Mouse (Mus musculus): Measurements from ENCODE around the gene Rhbdl1.

Gene Rhbdl1

DNA sequence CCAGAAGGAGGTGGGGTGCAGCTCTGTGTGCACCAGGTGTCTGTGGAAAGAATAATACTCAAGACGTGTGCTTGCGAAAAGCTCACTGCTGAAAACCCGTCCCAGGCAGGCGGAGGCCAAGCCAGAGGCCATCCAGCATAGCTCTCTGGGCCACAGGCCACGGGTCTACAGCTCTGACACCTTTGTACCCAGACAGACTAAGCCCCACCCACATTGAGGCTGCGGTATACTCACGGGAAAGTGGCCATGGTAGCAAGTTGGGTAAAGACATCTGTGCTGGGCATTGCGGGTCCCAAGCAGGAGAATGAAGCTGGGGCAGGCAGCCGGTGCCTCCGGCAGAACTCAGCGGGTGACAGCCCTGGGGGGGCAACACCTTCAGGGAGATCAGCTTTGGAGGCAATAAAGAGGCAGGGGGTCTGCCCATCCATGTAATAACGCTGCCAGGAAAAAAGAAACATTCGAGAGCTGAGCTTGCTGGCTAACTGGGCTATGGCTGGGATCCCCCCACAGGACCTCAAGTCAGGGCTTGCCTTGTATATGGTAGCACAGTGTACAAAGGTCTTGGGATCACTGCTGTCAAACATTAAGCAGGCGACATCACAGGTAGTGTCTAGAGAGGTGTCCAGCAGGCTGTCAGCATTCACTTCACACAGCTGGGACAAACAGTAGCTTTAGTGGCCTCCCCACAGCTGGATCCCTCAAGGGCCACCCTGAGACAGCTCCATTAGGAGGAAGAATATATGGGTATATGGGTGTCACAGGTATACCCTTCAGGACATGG, 2.5 kb upstream of the Rhbdl1 start:
- in situ Hi-C loops (cut with MseI, MboI) = no loop called here

DNA sequence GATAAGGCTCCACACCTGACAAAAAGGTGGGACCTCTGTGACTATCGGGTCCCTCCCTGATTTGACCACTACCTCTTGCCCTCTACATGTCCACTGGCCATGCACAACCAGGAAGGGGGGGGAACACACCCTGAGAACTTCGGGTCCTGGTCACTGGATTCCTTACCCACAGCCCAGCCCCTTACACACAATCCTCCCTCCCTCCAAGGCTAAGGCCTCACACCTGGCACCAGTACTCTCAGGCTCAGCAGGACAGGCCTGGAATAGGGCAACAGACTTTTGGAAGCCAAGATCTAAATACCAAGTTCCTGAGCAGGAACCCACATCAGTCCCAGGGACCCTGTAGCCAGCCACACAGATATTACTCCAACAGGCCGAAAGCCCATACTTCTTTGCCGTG, 1.8 kb upstream of the Rhbdl1 start:
- in situ Hi-C loops (cut with MseI, MboI) = no loop called here

DNA sequence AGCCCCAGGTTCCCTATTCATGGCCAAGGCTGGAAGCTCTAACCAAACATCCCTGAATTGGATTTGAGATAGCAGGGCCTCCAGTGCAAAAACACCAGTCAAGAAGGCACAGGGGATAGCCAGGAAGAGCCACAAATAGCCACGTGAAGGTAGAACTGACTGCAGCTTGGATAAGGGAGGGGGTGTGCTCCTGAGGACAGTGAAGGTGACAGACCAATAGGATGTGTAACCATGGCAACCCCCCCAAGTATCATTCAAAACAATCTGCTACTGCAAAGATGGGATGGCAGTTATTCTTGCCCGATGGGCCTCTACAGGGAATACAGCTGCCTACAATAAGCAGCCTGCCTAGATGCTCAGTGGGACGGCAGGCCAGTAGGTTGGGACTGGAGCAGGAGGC, 438 bp upstream of the Rhbdl1 start:
- in situ Hi-C loops (cut with MseI, MboI) = no loop called here

DNA sequence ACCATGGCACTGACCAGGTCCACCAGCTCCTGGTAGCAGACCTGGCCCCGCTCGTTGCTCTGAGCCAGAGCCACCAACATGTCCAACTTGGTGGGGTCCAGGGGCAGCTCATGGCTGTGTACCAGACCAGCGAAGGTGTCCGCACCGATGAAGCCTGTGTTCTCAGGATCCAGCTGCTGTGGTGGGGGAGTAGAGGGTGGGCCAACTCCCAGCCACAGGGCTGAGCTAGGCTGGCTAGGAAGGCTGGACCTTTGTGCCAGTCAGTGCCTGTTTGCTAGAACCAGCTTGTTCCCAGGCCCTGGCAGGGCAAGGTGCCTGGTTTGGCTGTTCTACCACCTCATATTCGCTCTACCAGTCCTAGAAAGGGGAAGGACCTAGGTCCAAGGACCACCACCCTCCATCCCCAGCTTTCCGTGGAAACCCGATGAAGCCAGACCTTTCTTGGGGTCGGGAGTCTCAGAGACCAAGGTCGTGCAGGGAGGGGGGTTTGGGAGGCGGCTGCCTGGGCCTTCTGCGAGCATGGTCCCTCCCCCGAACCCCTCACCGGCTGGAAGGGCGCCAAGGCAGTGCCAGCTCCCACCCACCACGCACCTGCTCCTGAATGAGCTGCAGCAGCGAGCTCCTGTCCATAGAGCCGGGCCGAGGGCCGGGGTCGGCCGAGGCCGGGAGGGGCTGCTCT, 559 bp downstream of the Rhbdl1 start:
- in situ Hi-C loops (cut with MseI, MboI) = no loop called here

DNA sequence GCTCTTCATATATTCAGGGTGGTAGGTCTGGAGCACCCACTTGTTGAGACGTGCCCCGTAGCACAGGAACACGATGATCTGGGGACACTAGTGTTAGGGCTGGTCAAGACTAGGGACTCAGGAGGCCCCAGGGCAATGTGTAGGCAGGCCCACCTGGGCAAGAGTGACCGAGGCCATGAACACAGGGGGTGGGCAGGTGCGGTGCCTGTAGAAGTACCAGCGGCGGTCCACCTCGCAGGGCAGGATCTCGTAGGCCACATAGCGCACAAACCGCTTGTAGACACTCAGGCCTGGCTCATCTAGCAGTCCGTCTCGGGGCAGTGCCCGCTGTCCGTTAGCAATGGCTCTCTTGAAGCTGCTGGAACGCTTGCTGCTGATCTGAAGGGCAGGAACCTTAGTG, 1.3 kb downstream of the Rhbdl1 start:
- in situ Hi-C loops (cut with MseI, MboI) = no loop called here

DNA sequence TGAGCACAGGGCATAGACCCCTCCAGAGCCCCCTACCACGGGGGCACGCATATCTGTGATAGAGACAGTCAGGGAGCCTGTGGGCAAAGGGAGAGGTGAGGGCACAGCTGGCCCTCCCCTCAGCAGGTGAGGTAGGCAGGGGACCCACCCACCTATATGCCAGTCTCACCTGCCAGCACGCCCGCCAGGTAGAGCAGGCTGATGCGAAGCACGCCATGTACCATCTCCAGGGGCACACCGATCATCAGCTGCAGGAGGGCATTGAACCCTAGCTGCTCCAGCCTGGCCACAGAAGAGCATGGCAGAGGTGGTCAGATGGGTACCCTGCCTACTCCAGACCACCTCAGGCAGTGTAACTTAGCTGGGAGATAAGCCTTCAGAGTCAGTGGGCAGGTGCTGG, 1.8 kb downstream of the Rhbdl1 start:
- in situ Hi-C loops (cut with MseI, MboI) = no loop called here

DNA sequence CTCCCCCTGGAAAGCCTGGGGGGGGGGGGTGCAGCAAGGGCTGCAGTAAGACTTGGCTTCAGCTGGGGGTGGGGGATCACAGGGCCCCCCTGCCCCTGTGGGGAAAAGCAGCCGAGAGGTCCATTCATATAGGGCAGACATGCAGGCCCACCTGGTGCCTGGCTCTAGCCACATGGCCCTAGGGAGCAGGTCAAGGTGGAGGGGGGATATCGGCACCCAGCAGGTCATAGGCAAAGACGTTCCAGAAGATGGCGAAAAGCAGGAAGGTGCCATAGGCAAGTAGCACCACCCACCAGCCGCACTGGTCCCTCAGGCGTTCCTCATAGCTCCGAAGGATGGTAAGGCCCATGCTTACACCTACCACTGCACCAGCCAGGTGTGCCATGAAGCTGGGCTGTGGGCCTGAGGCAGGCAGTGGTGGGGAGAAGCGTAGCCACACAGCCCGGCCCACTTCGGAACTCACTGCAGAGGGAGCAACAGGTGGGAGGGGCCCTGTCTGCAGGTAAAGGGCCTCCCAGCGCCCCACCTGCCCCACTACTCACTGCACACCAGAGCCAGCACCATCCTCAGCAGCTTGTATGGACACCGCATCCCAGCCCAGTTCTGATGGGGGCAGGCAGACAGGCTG, 2.4 kb downstream of the Rhbdl1 start:
- in situ Hi-C loops (cut with MseI, MboI) = no loop called here

DNA sequence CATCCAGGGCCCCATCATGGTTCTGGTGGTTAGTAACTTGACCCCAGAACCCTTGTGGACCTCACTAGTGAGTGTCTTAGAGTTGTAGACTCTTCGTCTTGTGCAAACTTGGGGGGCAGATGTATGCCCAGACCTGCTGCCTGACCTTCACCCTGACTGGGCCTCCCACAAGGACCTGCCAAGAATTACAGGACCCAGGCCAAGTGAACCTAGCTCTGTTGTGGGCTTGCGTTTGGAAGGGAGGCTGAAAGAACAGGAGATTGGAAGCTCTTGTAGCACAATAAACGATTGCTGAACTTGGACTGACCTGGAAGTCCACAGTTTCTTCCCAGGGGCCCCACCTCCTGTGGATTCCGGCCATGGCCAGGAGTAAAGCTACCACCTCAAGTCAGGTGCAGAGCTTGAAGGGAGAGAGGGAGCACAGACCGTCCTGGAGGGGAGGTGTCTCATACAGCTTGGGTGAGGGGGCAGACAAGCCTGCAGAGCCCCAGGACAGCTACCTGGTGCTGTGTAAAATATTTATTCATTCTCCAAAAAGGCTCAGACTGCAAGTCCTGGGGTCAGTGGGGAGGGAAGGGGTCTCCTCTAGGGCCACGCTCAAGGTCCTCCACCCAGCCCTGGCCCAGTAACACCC, 3.0 kb downstream of the Rhbdl1 start:
- in situ Hi-C loops (cut with MseI, MboI) = no loop called here

DNA sequence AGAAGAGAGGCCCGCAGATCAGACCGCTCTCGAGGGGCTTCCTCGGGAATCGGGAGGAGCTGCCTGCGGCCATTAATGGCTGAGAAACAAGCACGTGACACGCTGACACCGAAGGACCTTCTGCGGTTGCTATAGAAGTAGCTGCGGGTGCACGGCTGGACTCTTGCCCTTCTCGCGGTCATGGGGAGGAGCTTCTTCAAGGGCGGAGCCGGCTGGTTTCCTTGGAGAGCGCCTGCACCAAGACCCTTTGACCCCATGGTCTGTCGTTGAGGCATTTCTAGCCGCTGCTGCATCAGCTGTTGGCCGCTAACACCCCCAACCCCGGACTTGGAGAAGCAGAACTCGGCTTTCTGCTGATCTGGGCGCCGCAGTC, 3.8 kb downstream of the Rhbdl1 start, which contains the start of gene Stub1:
Gene Stub1 (minus strand): TSS at position 114 of the 373 bp plus-strand sequence.
- in situ Hi-C loops (cut with MseI, MboI) = no loop called here

DNA sequence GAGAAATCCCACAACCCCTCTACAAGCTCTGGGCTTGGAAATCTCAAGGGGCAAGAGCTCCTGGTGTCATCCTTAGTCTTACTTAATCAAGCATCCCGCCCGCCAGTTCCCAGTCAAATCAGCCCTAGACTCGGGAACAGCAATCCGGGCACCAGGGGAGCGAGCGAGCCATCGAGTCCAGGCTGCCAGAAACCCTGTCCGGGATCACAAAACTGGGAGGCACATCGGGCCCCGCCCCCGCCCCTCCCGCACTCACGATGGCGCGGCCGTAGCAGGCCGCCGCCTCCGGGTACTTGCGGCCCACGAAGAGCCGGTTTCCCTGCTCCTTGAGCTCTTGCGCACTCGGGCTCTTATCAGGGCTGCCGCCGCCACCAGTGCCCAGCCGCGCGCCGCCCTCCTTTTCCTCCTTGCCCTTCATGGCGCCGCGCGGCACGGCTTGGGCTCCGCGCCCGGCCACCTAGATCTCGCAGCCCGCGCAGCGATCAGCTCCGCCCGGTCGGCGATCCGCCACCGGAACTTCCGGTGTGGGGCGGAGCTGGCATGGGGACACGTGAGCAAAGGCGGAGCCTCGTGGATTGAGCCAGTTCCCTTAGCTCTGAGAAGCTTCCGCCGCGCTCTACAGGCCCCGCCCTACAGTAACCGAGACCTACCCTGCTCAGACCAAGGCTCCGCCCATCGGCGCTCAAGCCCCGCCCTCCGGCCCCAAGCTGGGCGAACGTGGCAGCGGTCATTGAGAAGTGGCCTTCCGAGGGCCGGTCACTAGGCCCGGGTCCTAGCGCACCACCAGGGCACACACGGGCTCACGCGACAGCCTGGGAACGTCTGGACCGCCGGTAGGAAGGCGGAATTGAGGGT, 4.4 kb downstream of the Rhbdl1 start:
- in situ Hi-C loops (cut with MseI, MboI) = no loop called here

DNA sequence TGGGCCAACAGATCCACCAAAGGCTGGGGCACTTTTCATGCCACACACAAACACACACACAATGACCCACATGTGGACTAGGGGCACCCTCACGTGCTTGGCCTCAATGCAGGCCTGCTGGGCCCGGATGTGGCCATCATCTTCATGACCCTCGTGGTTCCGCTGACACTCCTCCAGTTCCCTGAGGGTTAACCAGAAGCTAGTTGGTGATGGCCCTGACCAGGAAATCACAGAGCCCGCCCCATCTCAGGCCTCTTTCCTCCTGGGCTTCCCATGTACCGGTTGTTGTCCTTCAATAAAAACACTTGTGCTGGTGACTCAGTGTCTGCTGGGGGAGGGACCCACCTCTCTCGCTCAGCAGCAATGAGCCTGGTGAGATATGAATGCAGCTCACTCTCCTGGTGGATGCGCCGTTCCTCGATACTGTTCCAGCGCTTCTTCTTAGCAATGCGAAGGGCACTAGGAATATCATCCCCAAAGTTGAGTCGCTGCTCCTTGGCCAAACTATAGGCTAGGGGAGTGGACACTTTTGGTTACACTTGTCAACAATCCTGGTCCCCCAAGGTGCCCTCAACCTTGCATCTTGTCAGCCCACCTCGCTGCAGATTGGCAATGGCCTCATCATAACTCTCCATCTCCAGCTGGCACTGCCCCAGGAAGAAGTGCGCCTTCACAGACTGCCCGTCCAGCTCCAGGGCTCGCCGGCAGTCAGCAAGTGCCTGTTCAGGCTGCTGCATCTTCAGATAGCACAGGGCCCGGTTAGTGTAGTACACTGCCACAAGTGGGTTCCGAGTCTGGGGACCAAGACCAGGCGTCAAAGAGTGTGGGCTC, 5.4 kb downstream of the Rhbdl1 start:
- in situ Hi-C loops (cut with MseI, MboI) = no loop called here

DNA sequence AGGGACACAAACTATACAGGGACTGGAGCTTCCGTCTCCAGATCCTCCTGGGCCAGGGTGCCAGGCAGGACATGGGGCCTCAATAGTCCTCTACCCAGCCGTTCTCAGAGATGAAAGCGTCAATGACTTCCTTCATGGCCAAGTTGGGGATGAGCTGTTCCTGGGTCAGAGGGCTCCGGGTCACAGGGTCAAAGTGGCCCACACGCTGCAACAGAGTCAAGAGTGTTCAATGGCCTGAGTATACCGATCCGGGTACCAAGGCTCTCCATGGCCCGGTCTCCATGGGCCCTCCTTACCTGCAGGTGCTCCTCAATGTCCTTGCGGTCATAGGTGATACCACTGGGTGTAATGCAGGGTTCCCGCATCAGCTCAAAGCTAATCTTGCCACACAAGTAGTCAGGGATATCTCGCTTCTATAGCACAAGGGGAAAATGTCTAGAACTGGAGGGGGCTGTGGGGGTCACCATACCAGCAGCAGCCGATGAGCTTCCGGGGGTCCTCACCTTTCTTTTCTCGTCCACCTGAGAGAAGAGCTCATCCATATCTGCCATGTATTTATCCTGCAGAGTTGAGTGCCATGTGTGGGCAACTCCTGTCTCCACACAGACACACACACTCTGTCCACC, 6.2 kb downstream of the Rhbdl1 start:
- in situ Hi-C loops (cut with MseI, MboI) = no loop called here

DNA sequence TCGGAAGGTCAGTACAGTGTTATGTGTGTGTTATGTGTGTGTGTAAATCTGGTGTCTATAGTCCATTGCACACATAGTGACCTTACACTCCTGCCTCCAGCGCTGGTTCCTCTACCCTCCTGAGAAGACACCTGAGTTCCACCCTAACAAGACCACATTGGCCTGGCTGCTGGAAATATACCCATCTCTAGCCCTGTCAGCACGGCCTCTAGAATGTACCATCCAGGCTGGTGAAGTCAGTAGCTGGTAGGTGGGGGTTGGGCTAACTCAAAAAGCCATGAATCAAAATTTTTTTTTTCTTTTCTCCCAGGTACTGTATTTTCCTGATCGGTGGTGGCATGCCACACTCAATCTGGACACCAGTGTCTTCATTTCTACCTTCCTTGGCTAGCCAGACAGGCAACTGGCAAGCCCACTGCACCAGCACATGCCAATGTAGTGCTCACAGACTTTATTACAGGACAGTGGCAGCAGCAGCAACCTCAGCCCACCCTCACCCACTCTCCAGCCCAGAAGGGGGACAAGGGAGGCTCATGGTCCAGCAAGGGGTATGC, 6.8 kb downstream of the Rhbdl1 start:
- in situ Hi-C loops (cut with MseI, MboI) = no loop called here

DNA sequence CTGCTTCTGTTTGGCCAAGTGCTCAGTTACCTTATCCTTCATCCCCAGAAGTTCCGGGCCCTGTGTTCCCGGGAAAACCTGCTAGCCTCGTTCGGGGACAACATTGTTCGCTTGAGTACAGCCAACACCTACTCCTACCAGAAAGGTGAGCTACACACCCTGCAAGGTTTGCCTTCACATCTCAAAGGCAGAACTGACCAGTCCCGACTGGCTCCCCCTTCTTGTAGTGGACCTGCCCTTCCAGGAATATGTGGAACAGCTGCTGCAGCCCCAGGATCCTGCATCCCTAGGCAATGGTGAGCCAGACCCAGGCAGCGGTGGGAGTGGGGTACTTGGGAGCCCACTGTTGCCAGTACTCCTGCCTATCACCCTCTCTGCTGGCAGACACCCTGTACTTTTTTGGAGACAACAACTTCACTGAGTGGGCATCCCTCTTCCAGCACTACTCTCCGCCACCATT, 7.5 kb downstream of the Rhbdl1 start:
- in situ Hi-C loops (cut with MseI, MboI) = no loop called here

DNA sequence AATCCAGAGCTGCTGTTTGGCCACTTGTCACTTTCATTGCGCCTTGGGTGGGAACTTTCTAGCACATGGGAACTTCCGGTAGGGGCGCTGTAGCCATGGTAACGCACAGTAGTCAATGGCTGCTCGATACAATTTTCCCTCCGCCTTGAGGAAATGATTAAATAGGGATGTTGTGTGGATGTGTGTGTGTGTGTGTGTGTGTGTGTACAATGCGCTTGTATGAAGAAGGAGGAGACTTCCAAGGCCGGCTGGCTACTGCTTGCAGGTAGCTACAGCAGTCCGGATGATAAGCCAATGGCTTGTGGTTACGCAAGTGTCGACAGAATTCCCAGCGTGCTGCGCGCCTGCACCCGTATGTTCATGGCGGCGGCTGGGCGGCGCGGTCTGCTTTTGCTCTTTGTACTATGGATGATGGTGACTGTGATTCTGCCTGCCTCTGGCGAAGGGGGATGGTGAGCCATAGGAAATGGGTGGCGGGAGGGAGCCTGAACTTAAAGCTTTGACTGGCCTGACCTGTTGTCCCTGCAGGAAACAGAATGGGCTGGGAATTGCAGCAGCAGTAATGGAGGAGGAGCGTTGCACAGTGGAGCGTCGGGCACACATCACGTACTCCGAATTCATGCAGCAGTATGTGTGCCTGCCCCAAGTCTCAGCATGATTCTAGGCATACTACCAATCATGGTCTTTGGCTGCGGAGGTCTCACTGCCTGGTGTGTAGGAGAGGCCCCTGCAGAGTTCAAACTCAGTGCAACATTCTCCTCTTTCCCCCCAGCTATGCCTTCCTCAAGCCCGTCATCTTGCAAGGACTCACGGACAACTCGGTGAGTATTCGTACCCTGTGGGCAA, 8.2 kb downstream of the Rhbdl1 start, which contains the start of gene Jmjd8:
Gene Jmjd8 (plus strand): TSS at position 156 of the 846 bp plus-strand sequence.
- in situ Hi-C loops (cut with MseI, MboI) = no loop called here

DNA sequence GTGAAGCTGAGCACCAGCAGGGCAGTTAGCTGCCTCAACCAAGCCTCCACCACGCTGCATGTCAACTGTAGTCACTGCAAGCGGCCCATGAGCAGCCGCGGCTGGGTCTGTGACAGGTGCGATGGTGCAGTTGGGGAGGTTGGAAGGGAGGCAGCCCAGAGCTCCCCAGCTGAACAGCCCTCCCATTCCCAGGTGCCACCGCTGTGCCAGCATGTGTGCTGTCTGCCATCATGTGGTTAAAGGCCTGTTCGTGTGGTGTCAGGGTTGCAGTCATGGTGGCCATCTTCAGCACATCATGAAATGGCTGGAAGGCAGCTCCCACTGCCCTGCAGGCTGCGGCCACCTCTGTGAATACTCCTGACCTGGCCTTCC, 8.9 kb downstream of the Rhbdl1 start:
- in situ Hi-C loops (cut with MseI, MboI) = no loop called here

DNA sequence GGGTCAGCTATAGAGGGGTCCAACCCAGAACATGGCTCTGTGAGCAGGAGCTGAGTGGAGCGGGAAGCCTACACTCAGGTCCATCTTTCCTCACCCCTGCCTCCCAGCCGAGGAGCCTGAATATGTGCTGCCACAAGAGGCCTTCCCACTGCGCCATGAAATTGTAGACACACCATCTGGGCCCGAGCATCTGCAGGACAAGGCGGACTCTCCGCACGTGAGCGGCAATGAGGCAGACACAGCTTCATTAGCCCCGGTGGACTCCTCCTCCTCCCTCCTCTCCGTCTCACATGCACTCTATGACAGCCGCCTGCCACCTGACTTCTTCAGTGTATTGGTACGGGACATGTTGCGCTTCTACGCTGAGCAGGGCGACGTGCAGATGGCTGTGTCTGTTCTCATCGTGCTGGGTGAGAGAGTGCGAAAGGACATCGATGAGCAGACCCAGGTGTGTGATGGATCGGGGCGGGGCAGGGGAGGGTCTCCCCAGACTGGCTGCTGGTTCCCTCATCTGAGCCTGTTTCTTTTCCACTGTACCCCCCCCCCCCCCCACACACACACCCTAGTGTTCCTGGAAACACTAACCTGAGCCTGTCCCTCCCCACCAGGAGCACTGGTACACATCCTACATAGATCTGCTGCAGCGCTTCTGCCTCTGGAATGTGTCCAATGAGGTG, 9.4 kb downstream of the Rhbdl1 start:
- in situ Hi-C loops (cut with MseI, MboI) = no loop called here

DNA sequence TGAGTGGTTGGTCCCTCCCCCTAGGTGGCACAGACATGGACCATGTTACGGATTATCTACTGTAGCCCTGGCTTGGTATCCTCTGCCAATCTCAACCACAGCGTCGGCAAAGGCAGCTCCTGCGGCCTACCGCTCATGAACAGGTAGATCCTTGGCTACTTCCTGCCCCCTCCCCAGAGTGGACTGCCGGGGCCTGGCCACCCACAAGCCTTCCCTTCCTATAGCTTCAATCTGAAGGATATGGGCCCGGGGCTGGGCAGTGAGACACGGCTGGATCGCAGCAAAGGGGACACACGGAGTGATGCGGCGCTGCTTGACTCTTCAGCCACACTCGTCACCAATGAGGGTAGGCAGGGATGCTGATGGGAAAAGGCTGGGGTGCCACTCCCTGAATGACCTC, 10.1 kb downstream of the Rhbdl1 start:
- in situ Hi-C loops (cut with MseI, MboI) = no loop called here
